Mouse (Mus musculus) heart, embryonic 16.5 days (tissue): ENCODE results near the gene Usp48. TPM values are rescaled to one million over a fixed set of nuclear protein-coding genes. Genes with fewer than 3 reads are reported as not detected.
A peak's percentile ranks its signal among the peaks of the same experiment; 100 is the strongest.
"Not testable (repeated sequence)": the region's sequence is repeated elsewhere in the genome, so short reads cannot be mapped to it uniquely, and the experiment has no call there.

ENCODE experiments used
- ATAC-seq: fragments of 200-750 bp; cut with Nextera tagmentation; replicated peaks from 2 replicates; pipeline ENCODE4 v1.8.0; 2017; ENCODE audit warnings: moderate number of reproducible peaks; ENCODE audit not compliant: insufficient read depth, low FRiP score; ENCODE audit errors: extremely low read depth
- H3K27ac ChIP-seq: fragments of 300-500 bp; sonication (generic); 2 replicates; pipeline ENCODE4 v1.5.1; 2014; ENCODE audit warnings: mild to moderate bottlenecking, low read length, control low read depth, moderate library complexity
- H3K27me3 ChIP-seq: fragments of 300-500 bp; sonication (generic); 2 replicates; pipeline ENCODE4 v1.6.1; 2014; ENCODE audit warnings: low read length, mixed read lengths; ENCODE audit not compliant: control insufficient read depth, insufficient read depth
- H3K36me3 ChIP-seq: fragments of 300-500 bp; sonication (generic); 2 replicates; pipeline ENCODE4 v1.6.1; 2014; ENCODE audit not compliant: control insufficient read depth, insufficient read depth
- H3K4me1 ChIP-seq: fragments of 300-500 bp; sonication (generic); 2 replicates; pipeline ENCODE4 v1.6.1; 2014; ENCODE audit warnings: low read length, mixed read lengths; ENCODE audit not compliant: control insufficient read depth, insufficient read depth
- H3K4me2 ChIP-seq: fragments of 300-500 bp; sonication (generic); 2 replicates; pipeline ENCODE4 v1.6.1; 2014; ENCODE audit warnings: low read depth, mild to moderate bottlenecking, control low read depth, low read length
- H3K4me3 ChIP-seq: fragments of 300-500 bp; sonication (generic); 2 replicates; pipeline ENCODE4 v1.5.1; 2014; ENCODE audit warnings: mild to moderate bottlenecking, control low read depth, low read length
- H3K9ac ChIP-seq: fragments of 300-500 bp; sonication (generic); 2 replicates; pipeline ENCODE4 v1.6.1; 2014; ENCODE audit warnings: low read length, control low read depth
- H3K9me3 ChIP-seq: fragments of 300-500 bp; sonication (generic); replicated peaks from 2 replicates; pipeline ENCODE4 v1.6.1; 2016; ENCODE audit warnings: low read length; ENCODE audit not compliant: control insufficient read depth
- WGBS: fragments of 180-500 bp; shearing (Covaris S2); extraction: QIAGEN DNeasy Blood & Tissue Kit; methylation state at CpG from one replicate; pipeline ENCODE4 v1.1.7; 2014; 5-methylcytosine and 5-hydroxymethylcytosine counted together
- polyA plus RNA-seq: library from polyadenylated mRNA; unstranded; fragments of >200 nt; fragmentation: Nextera tagmentation; extraction: Ambion mirVana; gene quantifications from 2 replicates; pipeline ENCODE4 v1.2.1, GENCODE M21; 2015

Usp48 gene
- polyA plus RNA-seq, 1 experiment from 2014 or later = 34.8 TPM

- 6% methylated on average over 39 of the region's 39 CpGs for WGBS
- Histone ChIP-seq H3K4me1 (peaks cover 5% of the 10 kb centered on the region; the same call in 1 of the 2 replicates), H3K27me3 (no peaks in the 10 kb centered on the region; the same call in 1 of the 2 replicates), H3K9me3 (no peaks in the 10 kb centered on the region), H3K4me3 (peak overlapping the region; percentile 46), H3K27ac (no peak overlapping the region), H3K4me2 (peak overlapping the region; percentile 66), H3K36me3 (no peaks in the 10 kb centered on the region), H3K9ac (no peak overlapping the region)
- 0 out of 2 replicates have a peak, but pooled peaks have one; percentile 26 for ATAC-seq
Observed at GRCm38 (mm10) chr4:137578181-137578845, 15.2 kb upstream of the Usp48 start.

- no peak overlapping the region for H3K9ac ChIP-seq
- peaks cover 5% of the 10 kb centered on the region; the same call in 1 of the 2 replicates for H3K4me1 ChIP-seq
- no peak overlapping the region for H3K27ac ChIP-seq
- H3K4me2 ChIP-seq = no peak overlapping the region
- no peaks in the 10 kb centered on the region; the same call in 1 of the 2 replicates for H3K27me3 ChIP-seq
- H3K4me3 ChIP-seq = no peak overlapping the region
- no peaks in the 10 kb centered on the region for H3K9me3 ChIP-seq
- ATAC-seq = no peak
- H3K36me3 ChIP-seq = no peaks in the 10 kb centered on the region
- WGBS = 35% methylated on average over 4 of the region's 4 CpGs
Observed at GRCm38 (mm10) chr4:137579789-137580188, 13.8 kb upstream of the Usp48 start.

GRCm38 (mm10) chr4:137580299-137580698 lies 13.3 kb upstream of the Usp48 start:
- Histone ChIP-seq H3K27ac (no peak overlapping the region), H3K4me1 (peaks cover 5% of the 10 kb centered on the region; the same call in 1 of the 2 replicates), H3K4me3 (no peak overlapping the region), H3K36me3 (no peaks in the 10 kb centered on the region), H3K4me2 (no peak overlapping the region), H3K9me3 (no peaks in the 10 kb centered on the region), H3K9ac (no peak overlapping the region), H3K27me3 (no peaks in the 10 kb centered on the region; the same call in 1 of the 2 replicates)
- no peak for ATAC-seq
- WGBS = 63% methylated on average over 2 of the region's 2 CpGs

- ATAC-seq = no peak
- Histone ChIP-seq H3K4me1 (peaks cover 5% of the 10 kb centered on the region; the same call in 1 of the 2 replicates), H3K36me3 (no peaks in the 10 kb centered on the region), H3K4me3 (no peak overlapping the region), H3K27me3 (no peaks in the 10 kb centered on the region; the same call in 1 of the 2 replicates), H3K9ac (no peak overlapping the region), H3K4me2 (no peak overlapping the region), H3K9me3 (no peaks in the 10 kb centered on the region), H3K27ac (no peak overlapping the region)
- WGBS = 31% methylated on average over 3 of the region's 3 CpGs
Observed at GRCm38 (mm10) chr4:137581815-137582214, 11.7 kb upstream of the Usp48 start.

- H3K36me3 ChIP-seq, H3K9me3 ChIP-seq, H3K27ac ChIP-seq, H3K4me1 ChIP-seq, H3K9ac ChIP-seq, H3K4me3 ChIP-seq, H3K27me3 ChIP-seq, ATAC-seq, H3K4me2 ChIP-seq: not testable (repeated sequence)
- 83% methylated on average over 2 of the region's 3 CpGs for WGBS
Observed at GRCm38 (mm10) chr4:137589095-137589494, 4.5 kb upstream of the Usp48 start.

- no peak overlapping the region for H3K27ac ChIP-seq
- no peak for ATAC-seq
- H3K36me3 ChIP-seq = no peaks in the 10 kb centered on the region
- no peak overlapping the region for H3K4me3 ChIP-seq
- no peaks in the 10 kb centered on the region for H3K4me1 ChIP-seq
- H3K9ac ChIP-seq = no peak overlapping the region
- WGBS = 78% methylated on average over 3 of the region's 3 CpGs
- H3K4me2 ChIP-seq = no peak overlapping the region
- no peaks in the 10 kb centered on the region for H3K9me3 ChIP-seq
- H3K27me3 ChIP-seq = no peaks in the 10 kb centered on the region
Observed at GRCm38 (mm10) chr4:137589586-137589985, 4.0 kb upstream of the Usp48 start.

- Histone ChIP-seq H3K4me1 (peaks cover 11% of the 10 kb centered on the region), H3K4me3 (no peak overlapping the region), H3K36me3 (no peaks in the 10 kb centered on the region), H3K27me3 (no peaks in the 10 kb centered on the region), H3K4me2 (no peak overlapping the region), H3K9me3 (no peaks in the 10 kb centered on the region), H3K9ac (no peak overlapping the region), H3K27ac (no peak overlapping the region)
- 85% methylated on average over 4 of the region's 4 CpGs for WGBS
- ATAC-seq = no peak
Observed at GRCm38 (mm10) chr4:137590961-137591360, 2.6 kb upstream of the Usp48 start.

- Histone ChIP-seq H3K4me2 (peak overlapping the region; percentile 97), H3K9ac (peak overlapping the region; percentile 94), H3K27ac (peak overlapping the region; percentile 100), H3K4me3 (peak overlapping the region; percentile 95), H3K36me3 (no peaks in the 10 kb centered on the region), H3K27me3 (no peaks in the 10 kb centered on the region), H3K9me3 (no peaks in the 10 kb centered on the region), H3K4me1 (peaks cover 17% of the 10 kb centered on the region)
- 2% methylated on average over 40 of the region's 40 CpGs for WGBS
- no peak for ATAC-seq
Observed at GRCm38 (mm10) chr4:137594496-137595270, 1.1 kb downstream of the Usp48 start.

- Histone ChIP-seq H3K9ac (no peak overlapping the region), H3K9me3 (no peaks in the 10 kb centered on the region), H3K4me2 (no peak overlapping the region), H3K27ac (no peak overlapping the region), H3K4me1 (peaks cover 17% of the 10 kb centered on the region), H3K27me3 (no peaks in the 10 kb centered on the region), H3K4me3 (no peak overlapping the region), H3K36me3 (no peaks in the 10 kb centered on the region)
- 94% methylated on average over 4 of the region's 4 CpGs for WGBS
- no peak for ATAC-seq
Observed at GRCm38 (mm10) chr4:137597098-137597630, 3.6 kb downstream of the Usp48 start.
